Mouse (Mus musculus) lung, postnatal 14 days (tissue): ENCODE results near the gene 2410004P03Rik.
A peak's percentile ranks its signal among the peaks of the same experiment; 100 is the strongest.
"Not testable (repeated sequence)": the region's sequence is repeated elsewhere in the genome, so short reads cannot be mapped to it uniquely, and the experiment has no call there.

Experiments
- DNase-seq: peaks from one replicate; pipeline ENCODE4 v3.0.0; 2021

The 2410004P03Rik gene

DNA sequence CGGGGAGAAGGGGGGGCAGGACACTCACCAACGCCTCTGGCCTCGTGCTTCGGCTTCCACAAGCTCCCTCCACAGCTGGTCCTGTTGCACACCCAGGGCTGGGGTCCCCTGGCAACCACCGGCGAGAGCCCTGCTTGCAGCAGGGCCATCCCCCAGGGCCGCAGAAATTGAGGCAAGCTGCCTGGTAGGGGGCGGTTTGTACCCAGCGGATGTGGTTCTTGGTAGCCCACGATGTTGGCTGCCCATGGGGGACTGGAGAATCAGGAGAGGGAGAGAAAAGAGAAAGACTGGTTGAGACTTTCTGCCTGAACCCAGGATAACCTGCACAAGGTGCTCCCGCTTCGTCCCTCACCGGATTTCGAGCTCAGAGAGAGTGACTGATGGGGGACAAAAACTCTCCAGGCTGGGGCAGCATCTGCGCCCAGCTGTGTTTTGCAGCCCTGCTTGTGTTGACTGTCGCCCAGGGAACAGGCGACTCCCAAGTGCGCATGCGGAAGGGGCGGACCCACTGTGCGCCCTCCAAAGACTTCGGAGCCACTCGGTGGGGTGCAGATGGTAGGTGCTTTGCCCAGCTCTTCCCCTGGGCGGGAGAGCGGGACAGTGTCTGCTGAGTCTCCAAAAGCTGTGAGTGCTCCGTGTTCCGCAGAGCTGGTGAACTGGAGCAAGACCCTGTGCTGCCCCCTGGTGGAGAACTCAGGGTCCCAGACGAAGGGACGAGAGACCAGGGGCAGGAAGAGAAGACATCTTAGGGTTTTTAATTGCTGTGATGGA, at the start of gene 2410004P03Rik:
Gene 2410004P03Rik, minus strand, starts transcription at position 628 of the 771 bp plus-strand sequence.
- peak; percentile 90 for DNase-seq

DNA sequence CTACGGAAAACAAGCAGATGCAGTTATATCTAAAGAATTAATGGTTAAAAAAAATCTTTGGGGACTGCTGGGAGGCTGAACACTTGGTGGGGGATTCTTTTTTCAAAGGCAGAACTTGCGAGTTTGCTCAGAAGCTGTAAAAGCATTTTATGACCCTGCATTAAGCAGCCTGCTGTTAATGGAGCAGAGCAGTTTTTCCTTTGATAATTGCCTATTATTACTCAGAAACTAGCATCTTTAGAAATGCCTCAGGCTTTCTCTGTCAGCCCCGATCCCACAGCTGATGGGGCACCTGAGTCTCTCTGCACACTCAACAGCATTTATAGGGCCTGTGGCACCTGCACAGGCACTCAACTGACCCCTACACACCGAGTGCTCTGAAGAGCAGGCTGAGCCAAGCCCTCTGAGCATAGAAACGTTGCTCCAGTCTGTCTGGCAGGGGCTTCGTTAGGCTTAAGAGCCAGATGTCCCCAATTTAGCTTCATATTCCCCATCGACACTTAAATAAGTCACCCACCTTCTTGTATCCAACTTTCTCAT, 49.7 kb upstream of the 2410004P03Rik start:
- no peak for DNase-seq

DNA sequence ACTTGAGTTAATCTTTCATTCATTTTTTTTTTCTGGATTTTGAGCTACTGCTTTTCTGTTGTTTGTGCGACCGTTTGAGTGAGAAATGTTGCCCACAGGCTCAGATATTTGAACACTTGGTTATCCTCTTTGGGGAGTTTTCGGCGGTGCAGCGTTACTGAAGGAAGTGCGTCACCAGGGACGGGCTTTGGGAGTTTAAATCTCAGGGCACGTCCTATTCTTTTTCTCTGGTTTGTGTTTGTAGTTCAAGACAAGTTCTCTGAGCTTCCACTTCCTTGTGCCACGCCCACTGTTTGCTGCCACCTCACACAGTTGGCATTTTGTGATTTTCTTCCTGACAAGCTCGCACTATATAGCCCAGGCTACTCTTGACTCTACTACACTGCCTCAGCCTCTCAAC, 47.0 kb upstream of the 2410004P03Rik start:
- no peak for DNase-seq

DNA sequence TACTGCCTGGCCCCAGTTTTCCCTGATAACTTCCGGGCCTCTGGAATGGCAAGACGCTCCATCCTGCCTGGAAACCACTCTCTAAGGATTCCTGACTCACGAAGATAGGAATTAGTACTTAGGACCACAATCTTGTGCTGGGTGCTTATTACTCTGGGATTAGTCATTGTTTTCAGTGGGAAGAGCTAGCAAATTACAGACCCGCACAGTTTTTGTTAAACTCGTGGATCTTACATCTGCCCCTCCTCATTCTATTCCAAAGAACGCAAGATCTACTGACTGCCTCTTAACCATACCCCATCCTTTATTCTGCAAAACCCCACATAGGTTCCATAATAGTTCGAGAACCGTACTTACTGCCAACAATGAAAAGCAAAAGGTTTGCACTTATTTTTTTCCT, 45.6 kb upstream of the 2410004P03Rik start:
- DNase-seq: no peak

DNA sequence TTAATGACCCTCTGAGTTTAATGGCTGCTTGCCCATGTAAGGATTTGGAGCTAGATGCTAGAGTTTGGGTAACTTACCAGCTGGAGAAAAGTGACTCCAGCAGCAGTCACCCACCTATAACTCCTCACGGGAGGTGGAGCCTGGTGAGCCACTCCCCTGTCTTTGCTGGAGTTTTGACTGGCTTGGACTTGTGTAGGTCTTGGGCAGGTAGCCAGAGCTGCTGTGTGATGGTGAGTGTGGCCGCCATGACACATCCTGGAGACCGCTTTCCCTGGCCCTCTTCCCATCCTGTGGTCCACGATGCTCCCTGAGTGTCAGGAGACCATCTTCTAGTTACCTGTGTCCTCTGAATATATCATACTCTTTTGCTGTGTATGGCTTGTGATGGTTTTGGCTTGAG, 44.2 kb upstream of the 2410004P03Rik start:
- no peak for DNase-seq

DNA sequence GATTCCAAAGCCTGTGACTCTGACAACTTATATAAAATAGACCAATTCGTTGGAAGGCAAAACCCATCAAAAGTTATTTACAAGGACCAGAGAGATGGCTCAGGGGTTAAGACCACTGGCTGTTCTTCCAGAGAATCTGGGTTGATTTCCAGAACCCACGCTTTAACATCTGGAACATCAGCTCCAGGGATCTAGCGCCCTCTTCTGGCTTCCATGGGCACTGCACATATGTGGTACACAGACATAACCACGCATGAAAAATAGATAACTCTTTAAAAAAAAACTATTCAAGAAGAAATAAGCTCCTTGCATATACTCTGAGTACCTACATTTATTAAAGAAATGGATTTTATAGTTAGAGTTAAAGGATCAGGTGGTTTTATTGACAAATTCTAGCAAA, 43.2 kb upstream of the 2410004P03Rik start:
- no peak for DNase-seq

DNA sequence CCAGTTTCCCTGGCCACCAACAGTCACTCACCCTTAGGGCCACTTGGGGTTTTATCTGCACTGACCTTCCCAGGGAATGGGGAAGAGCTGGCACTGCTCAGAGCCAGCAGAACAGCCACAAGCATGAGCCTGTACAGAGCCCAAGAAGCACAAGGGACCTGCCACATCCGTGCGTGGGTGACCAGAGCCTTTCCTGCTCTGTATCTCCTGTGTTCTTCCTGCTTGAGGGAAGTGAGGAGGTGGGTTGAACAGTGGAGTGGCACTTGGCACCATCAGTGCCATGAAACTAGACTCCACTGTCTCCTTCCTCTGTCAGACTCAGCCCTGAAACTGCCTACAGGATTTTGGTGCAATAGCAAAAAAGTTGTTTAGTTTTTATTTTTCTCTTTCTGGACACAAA, 41.1 kb upstream of the 2410004P03Rik start:
- DNase-seq: no peak

DNA sequence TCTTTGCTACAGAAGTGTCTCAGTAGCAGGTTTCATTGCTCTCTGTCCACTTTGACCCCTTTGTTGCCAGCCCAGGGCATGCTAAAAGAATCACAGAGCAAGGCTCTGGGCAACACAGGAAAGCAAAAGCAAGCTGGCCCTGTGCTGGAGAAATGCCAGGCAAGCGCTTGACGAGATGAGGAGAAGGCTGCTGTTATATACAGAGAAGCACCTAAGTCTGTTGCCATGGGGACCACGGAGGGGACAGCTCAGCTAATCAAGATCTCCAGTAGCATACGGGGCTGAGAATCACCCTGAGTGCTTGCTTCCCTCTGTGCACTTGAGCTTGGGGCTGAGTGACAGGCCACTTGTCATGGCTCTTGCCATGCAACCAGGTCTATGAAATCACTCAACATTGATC, 39.5 kb upstream of the 2410004P03Rik start:
- no peak for DNase-seq

DNA sequence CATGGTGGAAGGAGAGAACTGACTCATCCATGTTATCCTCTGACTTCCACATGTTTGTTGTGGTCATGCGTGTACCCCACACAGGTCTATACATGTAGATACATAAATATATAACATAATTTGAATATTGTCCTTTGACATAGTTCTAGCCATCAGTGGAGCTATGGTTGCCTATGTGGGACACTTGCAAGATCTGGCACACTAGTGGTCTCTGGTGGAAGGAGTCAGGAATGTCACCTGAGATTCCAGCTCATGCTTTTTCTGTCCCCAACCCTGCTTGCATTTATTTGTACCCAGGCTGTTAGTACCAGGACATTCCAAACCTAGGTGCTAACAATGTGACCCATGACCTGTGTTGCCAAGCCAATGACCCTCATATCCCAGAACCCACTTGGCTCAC, 38.3 kb upstream of the 2410004P03Rik start:
- no peak for DNase-seq

DNA sequence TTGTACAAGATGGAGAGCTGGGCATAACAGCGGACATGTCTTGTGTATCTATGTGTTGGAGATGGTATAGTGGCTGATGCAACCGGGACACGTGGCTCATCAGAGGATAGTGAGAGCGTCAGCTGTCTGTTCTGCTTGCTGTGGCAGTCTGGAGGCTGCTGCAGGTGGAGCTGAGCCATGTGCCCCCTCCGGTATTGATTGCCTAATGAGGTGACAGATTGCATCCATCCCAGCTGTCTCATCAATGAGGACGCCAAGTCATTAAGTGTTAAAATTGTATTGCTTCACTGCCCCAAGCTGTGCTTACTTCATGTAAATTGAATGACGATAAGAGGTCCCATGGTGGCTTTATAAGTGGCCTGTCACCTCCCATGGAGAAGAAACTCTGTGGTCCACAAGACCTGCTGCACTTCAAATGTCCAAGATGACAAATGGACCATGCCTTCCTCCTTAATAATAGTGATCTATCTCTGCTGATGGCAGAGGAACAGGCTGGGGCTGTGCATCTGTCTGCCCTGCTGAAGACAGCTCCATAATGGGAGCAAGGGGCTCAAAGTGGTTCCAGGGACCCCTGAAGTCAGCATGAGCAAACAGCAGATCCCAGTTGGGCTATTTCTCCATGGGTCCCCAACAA, 37.6 kb upstream of the 2410004P03Rik start:
- DNase-seq: peak; percentile 20

DNA sequence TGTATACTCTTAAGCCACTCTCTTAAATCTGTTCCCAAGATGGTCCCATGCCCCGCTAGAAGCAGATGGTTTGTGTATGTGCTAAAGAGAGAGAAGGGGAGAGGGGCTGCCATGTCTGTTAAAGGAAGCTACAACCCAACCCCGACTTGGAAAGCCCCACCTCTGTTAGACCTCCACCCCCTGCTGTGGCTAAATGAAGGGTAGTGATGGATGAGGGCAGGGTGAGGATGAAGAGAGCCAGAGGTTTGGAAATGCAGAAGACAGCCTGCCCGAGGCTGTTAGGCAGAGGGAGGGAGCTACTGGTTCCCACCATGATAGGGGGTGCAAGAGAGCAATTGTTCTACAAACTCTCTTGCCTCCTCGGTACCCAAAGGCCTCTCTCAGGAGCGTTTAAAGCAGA, 31.8 kb upstream of the 2410004P03Rik start:
- no peak for DNase-seq

DNA sequence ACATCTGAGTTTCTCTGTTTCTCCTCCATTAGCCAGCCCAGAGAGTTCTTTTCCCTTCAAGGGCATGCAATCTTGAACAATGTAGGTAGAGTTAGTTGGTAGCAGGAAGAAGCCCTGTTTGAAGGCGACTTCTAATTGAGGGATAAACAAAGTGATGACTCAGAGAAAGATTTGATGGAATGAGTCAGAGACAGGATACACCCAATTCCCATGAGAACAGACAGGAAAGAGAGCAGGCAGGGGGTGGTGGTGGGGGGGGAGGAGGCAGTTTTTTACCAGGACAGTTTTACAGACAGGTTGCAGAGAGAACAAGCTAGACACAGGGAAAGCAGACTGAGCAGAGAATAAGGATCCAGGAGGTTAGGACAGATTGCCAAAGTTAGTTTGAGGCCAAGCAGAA, 29.0 kb upstream of the 2410004P03Rik start:
- no peak for DNase-seq

DNA sequence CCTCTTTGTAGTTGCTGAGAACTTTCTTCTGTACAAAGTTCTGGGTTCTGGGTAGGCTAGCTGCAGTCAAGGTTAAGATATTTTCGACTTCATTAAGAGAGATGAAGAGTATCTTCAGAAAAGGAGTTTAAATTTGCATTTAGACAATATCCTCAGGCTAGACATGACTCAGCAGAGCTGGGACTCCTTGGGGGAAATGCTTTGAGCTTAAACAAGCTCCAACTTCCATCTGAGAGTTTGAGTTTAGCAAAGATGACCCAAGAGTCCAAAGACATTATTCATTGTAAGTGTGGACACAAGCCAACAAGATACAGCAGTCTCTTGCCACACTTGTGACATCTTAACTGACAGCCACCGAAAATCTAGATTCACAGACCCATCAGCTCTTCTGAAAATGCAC, 27.9 kb upstream of the 2410004P03Rik start:
- DNase-seq: no peak

DNA sequence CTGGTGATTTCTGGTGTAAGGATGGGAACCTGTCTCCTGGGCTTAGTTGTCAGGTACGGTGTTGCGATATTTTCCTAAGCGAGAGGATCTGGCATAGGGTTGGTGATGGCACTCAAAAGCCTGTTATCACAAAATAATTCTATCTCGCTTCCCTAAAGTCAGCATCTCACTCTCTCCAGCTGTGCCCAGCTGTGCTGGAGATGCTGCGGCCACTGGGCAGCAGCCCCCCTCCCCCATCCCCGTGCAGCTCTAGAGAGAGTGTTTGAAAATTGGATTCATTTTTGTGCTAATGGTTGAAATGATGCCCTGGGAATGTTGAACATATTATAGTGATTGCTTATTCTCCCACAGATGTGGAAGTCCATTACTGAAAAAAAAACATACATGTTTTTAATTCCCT, 26.7 kb upstream of the 2410004P03Rik start:
- peak; percentile 29 for DNase-seq

DNA sequence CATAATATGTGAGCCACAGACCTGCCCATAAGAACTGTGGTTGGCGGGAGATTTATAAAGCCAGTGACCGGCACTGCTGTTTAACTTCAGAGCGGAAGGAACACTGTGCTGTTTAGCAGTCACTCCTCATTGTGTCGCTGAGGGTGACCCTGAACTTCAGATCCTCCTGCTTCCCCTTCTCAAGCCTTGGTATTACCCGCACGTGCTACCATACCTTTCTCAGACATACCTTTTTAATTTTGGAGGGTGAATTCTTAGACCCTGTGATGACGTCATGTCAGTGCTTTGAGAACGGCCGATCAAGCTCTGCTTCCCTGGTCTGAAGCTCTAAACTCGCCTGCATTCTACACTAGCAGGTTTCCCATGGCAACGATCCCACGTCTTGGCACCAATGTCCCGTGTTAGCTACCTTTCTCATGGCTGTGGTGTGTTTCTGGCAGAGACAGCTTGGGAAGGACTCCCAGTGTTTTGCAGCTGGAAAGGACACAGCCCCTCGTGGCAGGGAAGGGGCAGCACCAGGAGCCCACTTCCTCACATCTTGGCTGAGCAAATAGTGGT, 25.6 kb upstream of the 2410004P03Rik start:
- DNase-seq: no peak

DNA sequence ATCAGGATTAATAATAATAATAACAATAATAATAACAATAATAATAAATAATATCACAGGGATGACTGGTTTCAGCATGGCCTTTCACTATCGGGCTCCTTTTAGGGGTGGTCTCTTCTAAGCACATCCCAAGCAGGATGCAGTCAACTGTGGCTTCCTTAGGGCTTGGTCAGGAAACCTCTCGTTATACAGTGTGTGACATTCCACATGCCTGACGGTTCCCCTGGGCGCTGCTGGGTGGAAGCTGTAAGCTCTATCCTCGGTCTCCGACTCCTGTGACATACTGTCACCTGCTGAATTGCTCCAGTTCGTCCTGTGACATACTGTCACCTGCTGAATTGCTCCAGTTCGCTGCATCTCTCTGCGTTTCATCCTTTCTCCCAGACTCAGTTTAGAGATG, 25.0 kb upstream of the 2410004P03Rik start:
- DNase-seq: no peak

DNA sequence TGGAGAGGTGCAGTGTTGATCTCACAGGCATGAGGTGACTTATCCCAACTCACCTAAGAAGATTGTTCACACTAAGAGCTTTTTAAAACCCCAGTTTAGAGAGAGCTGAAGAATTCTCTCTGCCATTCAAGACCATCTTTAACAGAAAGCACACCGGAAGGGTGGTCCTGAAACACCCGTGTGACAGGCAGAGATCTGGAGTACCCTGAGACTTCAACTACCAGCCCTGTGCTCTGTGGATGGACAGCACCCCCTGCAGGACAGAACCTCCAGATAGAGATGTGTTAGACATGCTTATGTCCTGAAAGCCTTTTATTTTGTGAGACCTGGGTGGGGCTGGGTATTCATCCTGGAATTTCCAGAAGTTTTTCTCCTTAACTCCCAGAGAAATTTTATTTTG, 23.6 kb upstream of the 2410004P03Rik start:
- DNase-seq: peak; percentile 39

DNA sequence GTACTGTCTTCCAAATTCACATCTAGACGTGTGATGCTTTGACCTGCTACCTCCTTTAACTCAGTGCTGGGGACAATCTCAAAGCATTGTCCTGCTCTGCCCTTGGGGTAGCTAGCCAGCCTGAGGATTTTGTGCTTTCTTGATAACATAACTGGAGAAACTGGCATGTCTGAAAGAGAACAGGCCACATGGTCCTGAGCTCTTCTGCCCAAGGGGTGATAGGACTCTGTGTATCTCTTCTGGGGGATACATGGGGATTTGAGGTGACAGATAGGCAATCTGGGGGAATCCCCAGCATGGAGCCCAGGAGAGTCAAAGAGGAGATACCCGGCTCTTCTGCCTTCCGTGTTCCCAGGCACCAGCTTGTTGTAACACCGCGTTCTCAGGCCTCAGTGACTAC, 23.1 kb upstream of the 2410004P03Rik start:
- no peak for DNase-seq

DNA sequence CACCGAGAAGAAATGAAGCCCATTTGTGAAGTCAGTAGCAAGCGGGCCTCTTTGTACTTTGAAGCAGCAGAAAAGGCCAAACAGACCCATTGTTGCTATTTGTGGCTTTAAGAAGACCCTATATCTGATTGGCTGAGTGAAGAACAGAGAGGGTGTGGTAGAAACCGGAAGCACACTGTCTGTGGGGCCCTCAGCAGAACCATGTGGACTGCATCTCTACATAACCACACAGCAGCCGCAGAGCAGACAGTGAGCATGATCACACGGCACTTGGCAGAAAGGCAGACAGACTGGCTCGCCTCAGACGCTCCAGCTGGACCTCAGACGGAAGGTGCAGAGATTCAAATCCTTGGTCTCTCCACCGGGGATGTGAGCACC, 21.9 kb upstream of the 2410004P03Rik start:
- no peak for DNase-seq

DNA sequence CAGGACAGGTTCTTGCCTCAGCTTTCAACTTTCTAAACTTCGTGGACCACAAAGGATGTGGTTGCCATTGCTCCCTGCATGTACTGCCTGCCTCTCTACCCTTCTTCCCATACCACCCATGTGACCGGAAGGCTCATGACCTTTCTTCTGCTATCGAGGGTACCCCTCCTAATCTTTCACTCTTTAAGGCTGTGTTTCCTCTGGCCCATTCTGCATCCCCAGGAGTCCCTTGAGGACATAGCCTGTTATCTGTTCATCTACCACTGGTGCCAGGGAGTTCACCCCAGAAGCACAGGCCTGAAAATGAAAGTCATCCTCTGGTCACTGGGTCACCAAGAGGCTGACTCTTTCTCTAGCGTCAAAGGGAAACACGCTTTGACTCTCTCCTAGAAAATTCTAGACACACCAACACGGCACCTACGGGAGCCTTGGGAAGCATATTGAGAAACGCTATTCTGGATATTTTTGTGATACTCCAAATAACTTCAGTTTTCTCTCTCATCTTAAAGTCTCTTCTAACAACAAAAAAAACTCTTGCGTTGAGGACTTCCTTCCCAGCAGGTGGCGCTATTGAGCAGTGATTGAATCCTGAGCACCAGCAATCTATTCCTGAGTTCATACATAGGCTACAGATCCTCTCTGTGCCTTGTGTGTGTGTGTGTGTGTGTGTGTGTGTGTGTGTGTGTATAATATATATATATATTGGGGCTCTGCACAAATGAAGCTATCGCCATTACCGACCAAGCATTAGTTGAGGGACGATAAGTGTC, 21.4 kb upstream of the 2410004P03Rik start:
- DNase-seq: peak; percentile 89

DNA sequence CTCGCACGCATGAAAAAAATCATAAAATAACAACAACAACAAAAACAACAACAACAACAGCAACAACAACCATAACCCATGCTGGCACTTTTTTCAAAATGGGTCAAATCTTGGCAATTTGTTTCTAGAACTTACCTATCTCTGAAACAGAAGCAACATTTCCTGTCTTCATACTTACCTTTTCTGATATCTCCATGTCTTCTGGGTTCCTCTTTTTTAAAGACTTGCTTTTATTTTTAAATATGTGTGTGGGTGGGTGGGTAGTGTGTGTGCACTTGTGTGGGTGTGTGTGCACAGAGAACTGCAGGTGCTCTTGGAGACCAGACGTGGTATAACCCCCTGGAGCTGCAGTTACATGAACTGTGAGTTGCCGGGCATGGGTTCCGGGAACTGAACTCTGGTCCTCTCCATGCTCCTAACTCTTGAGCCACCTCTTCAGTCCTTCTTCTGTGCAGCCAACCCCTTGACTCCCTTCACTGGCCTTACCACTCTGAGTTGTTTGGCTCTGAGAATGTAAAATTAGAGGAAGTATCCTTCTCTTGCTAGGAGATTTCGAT, 13.1 kb upstream of the 2410004P03Rik start:
- no peak for DNase-seq

DNA sequence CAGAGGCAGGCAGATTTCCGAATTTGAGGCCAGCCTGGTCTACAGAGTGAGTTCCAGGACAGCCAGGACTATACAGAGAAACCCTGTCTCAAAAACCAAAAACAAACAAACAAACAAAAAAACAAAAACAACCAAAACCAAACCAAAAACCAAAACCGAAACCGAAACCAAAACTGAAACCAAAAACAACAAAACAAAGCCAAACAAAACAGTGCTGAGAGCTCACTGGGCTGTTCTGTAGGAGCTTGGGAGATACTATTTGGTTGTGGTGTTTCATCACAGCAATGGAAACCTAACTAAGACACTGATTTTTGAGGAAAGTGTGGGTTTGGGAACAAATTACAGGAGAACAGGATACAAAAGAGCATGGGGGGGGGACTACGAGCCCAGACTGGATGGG, 10.6 kb upstream of the 2410004P03Rik start:
- DNase-seq: no peak

DNA sequence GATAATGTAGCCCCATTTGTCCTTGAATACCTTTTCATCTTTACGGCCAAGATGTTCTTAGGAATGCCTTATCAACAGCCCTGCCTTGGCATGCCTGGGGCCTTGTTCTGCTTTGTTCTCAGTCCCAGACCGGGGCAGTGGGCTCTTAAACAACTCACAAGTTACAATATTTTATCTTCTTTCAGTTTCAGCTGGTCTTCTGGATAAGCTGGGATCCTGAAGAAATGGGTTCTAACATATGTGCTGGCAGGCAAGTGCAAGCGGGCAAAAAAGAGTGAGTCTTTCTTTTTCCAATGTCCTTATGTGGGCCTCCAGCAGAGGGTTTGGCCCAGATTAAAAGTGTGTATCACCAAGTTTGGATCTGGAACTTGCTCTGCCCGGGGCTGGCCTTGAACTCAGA, 9.6 kb upstream of the 2410004P03Rik start:
- not testable (repeated sequence) for DNase-seq
